Mouse (Mus musculus): ENCODE data around the gene Kif1a.

Gene Kif1a

DNA sequence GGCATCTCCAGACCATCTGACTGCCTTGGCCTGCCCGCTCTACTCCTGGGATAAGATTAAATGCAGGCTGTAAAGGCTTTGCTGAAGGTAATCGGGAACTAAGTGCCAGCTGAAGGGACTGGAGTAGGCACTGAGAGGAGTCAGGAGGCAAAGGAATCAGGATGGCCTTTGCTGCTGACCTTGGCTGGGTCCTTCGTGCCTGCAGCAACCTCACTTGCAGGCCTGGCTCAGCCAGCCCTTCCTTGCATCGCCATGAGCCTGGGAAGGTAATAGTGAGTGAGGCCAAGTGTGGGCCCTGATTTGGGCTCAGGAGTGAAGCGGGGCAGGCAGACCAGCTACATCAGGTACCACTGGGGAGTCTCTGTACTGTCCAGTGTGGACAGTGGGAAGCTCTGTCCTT lies 2.8 kb downstream of the Kif1a start:
- in situ Hi-C loops (cut with MboI, MseI): no loop called here

DNA sequence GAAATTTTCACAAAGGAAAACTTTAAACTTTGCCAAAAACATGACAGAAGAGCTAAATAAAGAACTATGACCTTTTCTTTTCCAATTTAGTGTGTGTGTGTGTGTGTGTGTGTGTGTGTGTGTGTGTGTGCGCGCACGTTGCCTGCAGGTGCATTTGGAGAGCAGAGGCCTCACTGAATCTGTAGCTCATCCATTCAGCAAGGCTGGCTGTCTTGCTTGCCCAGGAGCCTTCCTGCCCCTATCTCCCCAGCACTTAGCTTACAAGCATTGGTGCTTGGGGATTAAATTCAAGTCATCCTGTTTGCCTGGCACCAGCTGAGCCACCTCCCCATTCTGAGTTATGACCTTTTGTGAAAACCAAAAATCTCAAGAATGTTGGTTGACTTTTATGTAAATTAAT lies 9.2 kb downstream of the Kif1a start:
- in situ Hi-C loops (cut with MboI, MseI): no loop called here

DNA sequence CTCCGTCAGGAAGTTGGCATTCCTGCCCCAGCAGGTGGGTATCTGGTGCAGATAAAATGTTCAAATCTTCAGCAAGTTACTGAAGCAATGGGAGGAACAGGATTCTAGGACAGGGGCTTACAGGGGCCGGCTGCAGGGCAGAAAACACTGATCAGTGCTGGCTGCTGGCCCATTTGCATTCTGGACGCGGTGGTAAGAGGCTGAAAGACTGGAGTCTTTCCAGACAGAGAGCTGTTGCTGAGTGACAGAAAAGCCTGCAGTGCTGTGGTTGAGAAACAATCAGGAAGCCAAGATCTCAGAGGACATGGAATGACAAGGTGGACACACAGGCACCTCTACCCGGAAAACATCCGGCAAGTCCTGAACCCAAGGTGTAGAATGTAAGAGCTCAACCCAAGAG lies 16.6 kb downstream of the Kif1a start:
- in situ Hi-C loops (cut with MboI, MseI): no loop called here

DNA sequence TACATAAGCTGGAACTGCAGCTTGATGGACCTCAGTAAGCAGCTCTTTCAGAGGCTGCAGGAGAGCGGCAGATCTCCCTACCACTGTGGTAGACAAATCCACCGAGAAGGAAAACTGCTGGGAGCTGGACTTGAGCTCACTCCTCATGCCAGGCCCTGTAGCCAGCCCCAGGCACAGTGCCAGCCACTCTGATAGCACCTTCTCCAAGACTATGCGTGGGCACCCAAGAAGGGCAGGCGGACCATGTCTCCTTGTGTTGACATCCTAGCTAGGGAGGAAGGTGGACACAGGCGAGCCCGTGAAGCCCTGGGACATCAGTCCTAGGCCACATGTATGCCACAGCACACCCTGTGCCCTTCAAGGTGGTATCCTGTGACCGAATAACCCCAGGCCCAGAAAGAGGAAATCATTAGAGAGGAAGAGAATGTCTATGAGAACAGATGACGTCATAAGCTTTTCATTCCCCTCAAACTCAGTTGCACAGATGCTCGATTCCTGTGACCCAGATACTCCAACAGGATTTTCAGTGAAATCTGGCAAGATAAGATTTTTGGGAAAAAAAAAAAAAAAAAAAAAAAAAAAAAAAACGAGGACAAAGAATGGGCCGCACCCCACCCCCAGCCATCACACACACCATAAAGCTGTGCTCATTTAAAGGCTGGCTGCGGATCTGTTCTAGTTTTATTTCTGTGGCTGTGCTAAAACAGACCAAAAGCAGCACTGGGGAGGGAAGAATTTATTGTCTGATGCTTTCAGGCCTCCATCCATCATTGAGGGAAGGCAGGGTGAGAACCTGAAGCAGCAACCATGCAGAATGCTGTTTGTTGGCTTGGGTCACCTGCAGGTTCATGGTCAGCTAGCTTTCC lies 18.1 kb downstream of the Kif1a start:
- in situ Hi-C loops (cut with MboI, MseI): no loop called here

DNA sequence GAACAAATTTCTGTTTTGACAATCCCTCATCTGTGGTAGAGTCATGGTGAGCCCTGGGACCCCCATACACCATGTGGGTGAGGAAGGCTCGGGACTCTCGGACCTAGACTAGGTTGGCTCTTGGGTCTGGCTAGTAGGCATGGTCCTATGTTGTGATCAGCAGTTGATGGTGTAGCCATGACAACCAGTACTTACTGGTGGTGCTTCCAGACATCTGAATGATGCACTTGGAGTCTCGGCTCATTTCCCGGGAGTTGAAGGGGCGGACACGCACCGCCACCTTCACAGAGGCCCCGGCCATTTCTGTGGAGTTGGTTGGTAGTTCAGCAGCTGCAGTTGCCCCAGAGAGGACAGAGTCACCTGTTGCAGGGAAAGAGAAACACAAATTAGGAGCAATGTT lies 19.6 kb downstream of the Kif1a start:
- in situ Hi-C loops (cut with MboI, MseI): no loop called here

DNA sequence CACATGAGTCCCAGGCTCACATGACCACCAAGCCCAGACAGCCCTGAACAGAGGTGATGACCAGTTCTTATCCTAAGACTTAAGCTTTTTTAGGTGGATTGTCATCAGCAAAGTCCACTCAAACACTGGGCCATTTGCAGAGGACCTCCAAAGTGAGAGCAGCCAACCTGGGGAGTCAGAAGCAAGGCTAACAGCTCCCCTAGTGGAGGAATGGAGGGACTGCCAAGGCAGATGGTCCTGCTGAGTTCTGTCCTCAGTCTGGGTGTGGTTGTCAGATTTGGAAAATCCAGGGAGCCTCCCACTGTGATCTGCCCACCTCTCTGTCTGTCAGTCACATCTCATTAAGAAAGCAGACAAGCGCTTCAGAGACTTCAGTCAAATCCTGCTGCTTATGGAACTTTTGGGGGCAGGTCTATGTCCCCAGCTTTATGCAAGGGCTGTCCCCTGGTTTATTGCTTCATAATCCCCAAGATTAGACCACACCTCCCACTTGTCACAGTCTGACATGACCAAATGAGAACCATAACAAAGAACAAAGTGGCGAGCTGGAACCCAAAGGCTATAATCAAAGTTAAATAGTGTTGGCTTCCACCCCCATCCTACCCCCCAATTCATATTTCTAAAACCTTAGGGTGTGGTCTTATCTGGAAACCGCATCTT lies 20.7 kb downstream of the Kif1a start:
- in situ Hi-C loops (cut with MboI, MseI): no loop called here

DNA sequence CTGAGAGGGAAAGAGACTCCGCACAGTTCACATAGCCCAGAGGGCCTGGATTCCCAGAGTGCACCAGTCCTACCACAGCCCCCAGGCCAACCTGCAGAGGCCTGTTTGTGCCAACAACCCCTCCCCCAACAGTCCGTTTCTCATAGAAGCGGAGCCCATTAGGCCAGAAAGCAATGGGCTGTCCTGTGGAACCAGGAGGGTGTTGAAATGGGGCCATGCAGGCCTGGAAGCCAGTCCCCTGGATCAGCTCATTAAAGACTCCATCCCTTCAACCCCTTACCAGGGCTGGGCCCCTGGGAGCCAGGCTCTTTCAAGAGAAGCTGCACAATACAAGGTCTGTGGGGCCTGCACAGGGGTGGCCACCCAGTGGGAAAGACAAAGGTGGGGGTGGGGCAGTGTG lies 22.1 kb downstream of the Kif1a start:
- in situ Hi-C loops (cut with MboI, MseI): no loop called here

DNA sequence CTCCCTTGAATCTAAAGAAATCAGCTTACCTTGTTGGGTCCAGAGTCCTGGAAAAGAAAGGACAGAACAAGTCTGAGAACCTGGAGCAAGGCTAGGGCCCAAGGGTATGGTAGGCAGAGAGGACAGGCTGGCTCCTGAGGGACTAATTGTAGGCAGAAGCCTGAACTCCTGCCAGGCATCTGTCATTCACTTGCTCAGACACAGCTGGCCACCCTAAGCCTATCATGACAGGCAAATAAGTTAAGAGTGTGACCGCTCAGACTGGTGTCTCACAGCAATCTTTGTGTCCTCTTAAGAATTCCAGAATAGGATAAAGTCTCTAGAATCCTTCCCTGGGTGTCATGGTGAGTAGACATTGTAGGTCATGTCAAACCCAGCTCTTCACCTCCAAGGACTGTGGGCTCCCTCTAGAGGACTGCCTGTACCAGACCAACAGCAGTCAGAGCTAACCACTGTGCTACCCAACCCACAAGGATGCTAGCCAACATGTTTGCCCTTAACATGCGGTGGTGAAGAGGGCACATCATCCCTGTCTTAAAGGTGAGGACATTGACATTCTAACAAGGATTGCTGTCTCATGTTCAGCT lies 29.4 kb downstream of the Kif1a start:
- in situ Hi-C loops (cut with MboI, MseI): no loop called here

DNA sequence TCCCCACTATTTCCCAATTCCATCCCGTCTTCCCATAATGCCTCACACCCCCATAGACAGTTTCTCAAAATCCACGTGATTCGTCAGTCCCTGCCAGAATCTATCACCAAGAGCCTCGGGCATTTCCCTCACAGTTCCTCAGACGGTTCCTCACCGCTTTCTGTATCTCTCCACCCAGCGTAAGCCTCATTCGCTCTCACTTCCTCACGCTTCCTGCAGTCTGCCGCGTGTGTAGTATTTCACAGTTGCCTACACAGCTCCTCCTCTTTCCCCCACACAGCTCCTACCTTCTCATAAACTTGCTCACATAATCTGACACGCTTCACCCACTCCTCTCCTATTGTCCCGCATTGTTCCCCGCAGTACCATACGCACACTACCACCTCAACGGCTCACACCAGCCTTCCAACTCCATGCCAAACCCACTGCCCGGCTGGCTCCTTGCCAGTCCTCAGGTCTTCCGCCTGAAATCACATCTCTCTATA lies 30.2 kb downstream of the Kif1a start:
- in situ Hi-C loops (cut with MboI, MseI): no loop called here

DNA sequence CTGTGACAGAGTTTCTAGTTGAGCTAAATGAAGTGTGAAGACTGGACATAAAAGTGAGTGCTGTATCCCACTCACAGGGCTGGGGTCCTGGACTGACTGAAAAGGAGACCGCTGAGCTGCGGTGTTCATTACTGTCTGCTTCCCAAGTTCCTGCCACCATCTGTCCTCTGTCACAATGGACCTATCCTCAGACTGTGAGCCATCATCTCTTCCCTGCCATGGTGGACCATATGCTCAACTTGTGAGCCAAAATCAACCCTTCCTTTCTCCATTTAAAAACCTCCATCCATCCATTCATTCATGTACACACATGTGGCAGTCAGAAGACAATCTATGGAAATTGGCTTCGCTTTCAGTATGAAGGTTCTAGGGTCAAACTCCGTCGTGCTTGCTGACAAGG lies 30.9 kb downstream of the Kif1a start:
- in situ Hi-C loops (cut with MboI, MseI): no loop called here

DNA sequence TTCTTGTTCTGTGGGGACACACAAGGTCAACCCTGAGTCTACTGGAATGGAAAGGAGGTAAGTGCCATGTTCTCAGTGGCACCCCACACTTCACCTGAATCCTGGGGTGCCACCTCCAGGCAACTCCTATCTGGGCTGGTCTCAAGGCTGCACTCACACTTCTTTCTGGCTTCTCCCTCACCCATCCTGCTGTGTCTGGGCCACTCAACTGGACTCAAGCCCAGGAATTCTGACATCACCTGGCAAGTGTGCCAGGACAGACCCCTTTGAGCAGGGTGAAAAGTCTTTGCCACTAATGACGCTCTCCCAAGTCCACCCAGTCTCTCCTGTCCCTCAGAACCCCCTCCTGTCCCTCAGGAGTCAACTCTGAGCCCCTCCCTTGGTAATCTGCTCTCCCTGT lies 33.2 kb downstream of the Kif1a start:
- in situ Hi-C loops (cut with MboI, MseI): no loop called here

DNA sequence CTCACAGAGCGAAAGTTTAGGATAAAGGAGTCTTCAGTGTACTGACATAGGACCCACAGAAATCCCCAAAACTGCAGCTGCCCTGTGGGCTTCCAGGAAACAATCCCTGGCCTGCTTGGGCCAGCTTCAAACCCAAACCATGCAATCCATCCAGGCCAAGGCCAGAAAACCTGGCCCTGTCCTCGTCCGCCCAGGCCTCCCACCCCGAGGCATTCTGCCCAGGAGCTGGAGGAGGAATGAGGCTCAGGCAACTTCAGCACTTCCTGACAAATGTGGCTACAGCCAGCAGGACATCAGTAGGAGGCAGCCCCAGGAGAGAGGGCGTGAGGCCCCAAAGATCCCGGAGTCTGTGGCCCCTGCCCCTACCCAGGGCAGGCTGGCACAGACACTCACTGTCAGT lies 36.1 kb downstream of the Kif1a start:
- in situ Hi-C loops (cut with MboI, MseI): no loop called here

DNA sequence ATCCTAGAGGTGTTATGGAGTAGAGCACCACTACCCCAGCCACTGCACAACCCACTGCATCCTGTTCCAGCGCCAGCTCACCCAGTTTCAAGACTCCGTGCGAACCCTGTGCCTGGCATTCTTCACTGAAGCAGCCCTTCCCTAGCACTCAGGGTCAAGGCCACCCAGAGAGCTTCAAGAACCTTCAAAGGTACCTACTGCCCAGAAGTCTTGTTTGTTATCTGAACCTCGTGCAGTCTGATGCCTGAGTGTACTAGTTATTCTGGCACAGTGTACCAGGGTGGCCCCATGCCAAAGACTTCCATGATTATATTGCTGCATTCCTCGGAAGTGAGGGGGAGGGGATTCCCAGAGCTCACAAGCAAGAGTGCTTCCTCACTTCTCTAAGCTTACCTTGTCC lies 38.1 kb downstream of the Kif1a start:
- in situ Hi-C loops (cut with MboI, MseI): no loop called here

DNA sequence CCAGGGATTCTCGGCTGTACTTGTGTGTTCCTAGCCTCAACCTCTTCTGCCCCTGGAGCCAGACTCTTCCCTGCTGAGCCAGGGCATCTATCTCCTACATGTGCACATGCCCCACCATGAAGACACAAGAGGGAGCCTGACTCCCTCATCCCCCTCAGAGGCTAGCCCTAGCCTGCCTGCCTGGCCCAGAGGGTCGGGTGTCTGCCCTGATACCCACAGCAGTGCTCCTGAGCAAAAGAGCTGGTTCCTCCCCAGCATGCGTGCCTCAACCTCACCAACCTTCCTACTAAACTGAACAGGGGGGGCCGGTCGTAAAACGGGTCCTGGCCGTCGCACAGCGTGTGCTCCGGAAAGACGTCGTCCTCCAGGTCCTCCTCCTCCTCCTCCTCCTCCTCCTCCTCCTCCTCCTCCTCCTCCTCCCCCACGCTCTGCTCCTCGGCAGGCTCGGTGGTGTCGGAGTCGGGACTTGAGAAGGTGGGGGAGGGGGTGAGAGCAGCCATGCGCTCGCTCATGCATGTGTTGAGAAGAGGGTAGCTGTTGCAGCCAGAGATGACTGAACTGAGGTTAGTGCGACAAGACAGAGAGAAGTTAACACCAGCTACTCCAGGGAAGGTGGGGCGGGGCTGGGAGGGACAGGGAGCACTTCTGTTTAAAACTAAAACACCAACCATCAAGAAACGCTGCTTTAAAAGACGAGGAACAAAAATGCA lies 50.5 kb downstream of the Kif1a start:
- in situ Hi-C loops (cut with MboI, MseI): no loop called here

DNA sequence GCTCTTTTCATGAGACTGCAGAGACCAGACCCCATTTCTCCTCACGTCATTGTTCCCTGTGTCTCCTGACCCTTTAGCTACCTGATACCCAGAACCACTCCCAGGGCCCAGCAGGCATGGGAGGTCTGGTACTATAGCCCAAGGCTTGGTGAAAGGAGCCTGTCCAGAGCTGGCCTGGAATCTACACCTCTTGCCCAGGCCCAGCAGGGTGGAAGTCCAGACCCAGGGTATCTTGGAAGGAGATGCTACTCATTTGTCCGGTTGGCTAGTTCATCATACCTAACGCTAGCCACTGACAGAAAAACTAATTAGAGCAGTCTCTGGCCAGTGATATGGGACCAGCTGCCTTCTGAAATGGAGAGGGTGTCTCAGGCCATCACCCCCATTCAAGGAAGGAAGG lies 51.7 kb downstream of the Kif1a start:
- in situ Hi-C loops (cut with MboI, MseI): no loop called here

DNA sequence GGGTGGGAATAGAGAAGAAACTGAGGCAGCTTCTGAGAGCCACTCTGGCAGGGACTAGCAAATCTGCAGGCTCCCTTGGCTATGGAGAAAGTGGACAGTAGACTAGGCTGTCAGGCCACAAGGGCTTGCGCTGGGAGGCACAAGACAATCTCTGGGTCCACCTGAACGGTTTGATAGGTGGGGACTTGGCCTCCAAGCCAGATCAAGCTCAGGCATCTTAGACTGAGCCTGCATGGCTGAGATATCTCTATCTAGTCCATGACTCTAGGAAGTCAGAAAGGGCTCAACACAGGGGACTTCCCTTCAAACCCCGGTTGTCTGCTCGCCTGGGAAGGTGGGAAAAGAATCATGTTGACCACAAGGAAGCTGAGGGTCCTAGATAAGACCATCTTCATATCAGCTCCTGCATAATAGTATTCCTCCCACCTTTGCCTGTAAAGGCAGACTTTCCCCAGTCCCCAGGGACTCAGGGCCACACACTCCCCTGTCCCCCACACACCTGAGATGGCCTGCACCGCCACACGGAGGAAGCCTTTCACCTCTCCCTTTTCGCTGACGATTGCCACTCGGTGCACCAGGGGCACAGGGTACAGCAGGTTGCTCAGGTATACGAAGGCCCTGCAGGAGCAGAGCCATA lies 55.5 kb downstream of the Kif1a start:
- in situ Hi-C loops (cut with MboI, MseI): no loop called here

DNA sequence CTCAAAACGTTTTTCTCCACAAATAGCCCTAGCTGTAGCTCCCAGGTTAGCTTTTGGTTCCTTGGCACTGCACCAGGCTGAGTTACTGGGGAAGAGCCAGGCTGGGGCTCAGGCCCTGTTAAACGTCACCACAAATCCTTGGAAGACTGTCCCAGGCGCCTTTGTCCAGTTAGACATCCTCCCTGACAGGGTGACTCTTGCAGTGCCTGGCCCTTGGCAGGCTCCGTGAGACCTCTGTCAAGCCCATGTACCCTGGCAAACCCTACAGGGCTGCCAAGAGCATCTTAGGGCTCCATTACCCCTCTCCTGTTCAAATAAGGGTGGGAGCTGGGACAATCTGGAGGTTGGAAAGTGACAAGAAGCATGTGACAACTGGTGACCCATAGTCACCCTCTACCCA lies 65.8 kb downstream of the Kif1a start:
- in situ Hi-C loops (cut with MboI, MseI): no loop called here

DNA sequence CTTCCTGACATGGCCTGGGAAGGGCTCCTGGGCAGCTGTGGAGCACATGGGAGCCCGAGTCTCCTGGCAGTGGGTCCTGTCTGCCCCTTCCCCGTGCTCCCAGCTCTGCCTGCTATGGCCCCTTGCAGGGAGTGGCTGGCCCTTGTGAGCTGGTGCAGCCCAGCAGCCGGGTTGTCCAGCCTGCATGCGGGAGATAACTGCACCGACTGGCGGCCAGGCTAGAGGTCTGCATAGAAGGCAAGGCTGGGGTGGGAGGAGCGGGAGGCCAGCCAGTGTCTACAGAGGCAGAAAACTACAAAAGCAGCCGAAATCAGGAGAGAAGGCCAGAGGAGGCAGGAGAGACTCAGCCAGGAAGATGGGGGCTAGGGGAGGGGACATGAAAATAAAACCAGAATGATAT lies 67.8 kb downstream of the Kif1a start:
- in situ Hi-C loops (cut with MboI, MseI): no loop called here

DNA sequence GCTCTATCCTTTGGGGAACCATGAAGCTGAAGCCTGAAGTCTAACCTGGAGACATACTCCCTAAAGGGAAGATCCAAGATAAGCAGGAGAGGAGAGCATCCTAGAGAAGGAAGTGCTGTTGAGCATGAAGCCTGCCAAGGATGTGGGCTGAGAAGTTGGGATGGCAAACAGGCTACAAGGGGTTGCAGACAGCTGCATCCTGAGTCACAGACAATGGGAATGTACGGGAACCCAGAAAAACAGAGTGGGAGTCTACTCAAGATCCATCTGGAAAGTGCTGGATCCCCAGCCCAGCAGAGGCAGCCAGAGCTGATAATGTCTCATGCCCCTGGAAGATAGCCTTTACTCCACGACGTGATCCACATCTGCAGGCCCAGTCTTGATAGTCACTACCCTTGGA lies 70.6 kb downstream of the Kif1a start:
- in situ Hi-C loops (cut with MboI, MseI): no loop called here

DNA sequence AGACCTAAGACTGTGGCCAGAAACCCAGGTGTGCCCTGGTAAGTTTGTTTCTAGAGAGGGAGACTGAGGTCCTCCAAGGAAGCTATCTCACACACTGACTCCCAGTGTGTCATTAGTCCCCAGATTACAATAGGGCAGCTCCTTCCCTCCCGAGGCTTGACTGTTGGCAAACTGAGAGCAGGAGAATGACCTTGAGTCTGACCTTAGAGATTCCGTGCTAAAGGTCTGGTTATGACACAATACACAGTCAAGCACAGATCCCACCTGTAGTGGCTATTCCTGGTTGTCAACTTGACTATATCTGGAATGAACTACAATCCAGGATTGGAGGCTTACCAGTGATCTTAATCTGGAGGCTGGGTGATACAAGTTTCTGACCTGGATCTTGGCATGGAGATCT lies 71.7 kb downstream of the Kif1a start:
- in situ Hi-C loops (cut with MboI, MseI): no loop called here

DNA sequence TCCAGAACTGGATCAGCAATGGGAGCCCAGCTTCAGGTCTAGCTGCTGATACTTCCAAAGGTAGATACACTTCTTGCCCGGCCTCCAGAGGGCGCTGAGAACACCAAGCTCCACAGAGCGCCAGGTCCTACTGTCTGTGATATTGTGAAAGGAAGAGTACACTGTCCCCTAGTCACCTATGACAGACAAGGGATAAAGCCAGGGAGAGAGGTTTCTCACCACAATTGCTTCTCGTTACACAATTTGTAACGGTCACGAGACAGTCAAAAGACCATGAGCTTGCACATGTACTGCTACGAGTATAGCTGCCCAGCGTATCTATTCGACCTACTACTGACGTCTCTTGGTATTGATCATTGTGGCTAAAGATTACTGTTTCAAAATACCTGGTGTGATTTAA lies 72.4 kb downstream of the Kif1a start:
- in situ Hi-C loops (cut with MboI, MseI): no loop called here

DNA sequence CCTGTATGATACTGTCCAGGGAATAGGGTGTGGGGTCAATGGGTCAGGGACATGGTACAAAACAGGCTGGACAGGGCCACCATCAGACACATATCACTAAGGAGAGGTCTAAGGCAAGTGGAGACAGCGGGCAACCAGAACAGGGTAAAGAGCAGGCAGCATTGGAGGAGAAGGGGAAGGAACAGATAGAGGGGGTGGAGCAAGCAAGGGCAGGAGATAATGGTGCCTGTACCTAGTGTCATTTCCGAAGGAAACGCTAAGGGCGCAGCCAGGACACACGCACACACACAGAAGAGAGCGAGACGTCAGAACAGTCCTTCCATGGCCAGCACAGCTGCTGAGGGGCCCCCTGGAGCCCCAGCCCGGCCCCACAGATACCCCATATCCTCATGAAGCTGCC lies 75.2 kb downstream of the Kif1a start:
- in situ Hi-C loops (cut with MboI, MseI): no loop called here
